Mouse (Mus musculus) cortical plate, adult 2 months (tissue): ENCODE measurements around the gene Mlh1.

Experiments
- CTCF ChIP-seq: fragments of 200-500 bp; IDR thresholded peaks from 2 replicates; pipeline ENCODE4 v1.5.1; 2011; ENCODE audit warnings: mild to moderate bottlenecking, control low read depth, low read length; ENCODE audit not compliant: insufficient read depth; ENCODE audit errors: extremely low read depth
- POLR2A ChIP-seq: fragments of 200-500 bp; IDR thresholded peaks from 2 replicates; pipeline ENCODE4 v1.6.1; 2011; ENCODE audit warnings: mild to moderate bottlenecking, low read length, control low read depth; ENCODE audit not compliant: insufficient read depth; ENCODE audit errors: extremely low read depth

DNA sequence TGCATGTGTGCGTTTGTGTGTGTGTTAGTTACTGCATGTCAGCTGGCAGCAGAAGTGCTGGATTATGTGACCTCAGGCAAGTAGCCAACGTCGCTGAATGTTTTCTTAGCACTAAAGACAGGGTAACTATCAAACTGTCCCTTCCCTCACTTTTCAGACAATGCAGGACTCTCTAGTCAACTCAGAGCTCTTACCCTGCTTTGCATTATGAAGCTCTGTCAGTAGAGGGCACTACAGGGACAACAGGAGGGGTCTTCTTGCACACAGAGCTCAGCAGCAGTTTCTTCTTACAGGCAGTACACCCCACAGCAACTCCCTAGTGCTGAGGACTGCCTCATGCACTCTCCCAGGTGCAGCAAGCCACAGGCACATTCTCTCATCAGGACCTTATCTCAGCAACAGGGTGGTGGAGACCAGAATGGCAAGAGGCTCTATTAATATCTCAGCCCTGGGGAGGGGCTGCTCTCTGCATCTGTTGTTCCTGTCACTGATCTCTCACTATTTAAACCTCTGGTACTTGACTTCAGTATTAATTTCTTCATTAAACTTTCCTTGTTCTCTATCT lies 23.8 kb downstream of the Mlh1 start:
- TF ChIP-seq POLR2A (no peak), CTCF (peak; percentile 50)
